Mouse (Mus musculus) frontal cortex, adult 2 months (tissue): Measurements from ENCODE around the gene Mt4. TPM values are rescaled to one million over a fixed set of nuclear protein-coding genes. Genes with fewer than 3 reads are reported as not detected.
"Not testable (repeated sequence)": the region's sequence is repeated elsewhere in the genome, so short reads cannot be mapped to it uniquely, and the experiment has no call there.

ENCODE experiments used
- DNase-seq, 2 experiments: peaks; one replicate each; pipeline ENCODE4 v3.0.0; 2022; ENCODE audit warnings: low spot score in 1 of 2; ENCODE audit errors: extremely low spot score in 1 of 2
- polyA plus RNA-seq: library from polyadenylated mRNA; depleted of rRNA; stranded (reverse); fragments of >200 nt; gene quantifications from 2 replicates; pipeline ENCODE4 v1.2.3, GENCODE M21; 2012

Gene Mt4
- polyA plus RNA-seq, 1 experiment = not detected

DNA sequence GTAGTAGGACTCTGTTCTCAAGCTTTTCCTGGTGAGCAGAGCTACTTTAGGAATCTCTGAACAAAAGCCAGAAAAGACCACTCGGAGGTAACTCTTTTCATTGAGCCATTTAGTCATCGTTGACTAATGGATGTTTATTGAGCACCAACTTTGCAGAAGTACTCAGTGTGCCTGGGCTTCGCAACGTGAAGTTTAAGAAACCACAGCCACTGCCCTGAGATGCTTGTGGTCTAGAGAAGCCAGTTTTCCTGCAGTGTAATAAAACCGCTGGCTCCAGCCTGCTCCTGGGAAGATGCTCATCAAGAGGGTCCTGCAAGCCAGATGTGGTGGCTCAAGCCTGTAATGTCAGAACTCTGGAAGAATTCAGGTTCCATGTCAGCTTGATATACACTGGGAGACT is 4.9 kb upstream of the Mt4 start:
- DNase-seq = no peak

DNA sequence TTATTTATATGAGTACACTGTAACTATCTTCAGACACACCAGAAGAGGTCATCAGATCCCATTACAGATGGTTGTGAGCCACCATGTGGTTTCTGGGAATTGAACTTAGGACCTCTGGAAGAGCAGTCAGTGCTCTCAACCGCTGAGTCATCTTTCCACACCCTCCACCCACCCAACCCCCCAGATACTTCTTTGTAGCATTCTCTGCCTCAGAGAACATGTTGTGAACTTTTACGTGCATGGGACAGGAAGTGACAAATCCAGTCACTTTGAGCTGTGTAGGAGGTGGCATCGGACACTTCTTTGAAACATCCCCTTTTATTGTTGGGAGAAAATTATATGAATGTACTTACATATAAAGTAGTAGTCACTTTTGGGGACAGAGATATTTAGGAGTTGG is 2.4 kb upstream of the Mt4 start:
- DNase-seq = not testable (repeated sequence)

DNA sequence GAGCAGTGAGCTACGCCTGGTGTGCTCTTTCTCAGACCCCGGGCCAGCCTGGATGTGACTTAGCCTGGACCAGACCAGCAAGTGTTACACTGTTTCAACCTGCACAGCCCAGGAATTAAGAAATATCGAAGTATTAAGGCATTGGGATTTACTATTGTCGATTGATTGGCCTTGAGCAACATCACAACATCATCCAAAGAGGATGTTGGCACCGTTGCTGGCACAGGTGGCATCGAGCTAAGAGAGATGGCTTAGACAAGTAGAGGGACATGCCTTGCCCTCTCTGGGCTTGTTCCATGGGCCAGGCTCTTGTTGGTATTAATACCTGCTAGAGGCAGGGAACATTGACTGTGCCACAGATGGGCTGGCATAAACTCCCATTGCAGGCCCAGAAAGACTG is 1.4 kb upstream of the Mt4 start:
- DNase-seq = no peak

DNA sequence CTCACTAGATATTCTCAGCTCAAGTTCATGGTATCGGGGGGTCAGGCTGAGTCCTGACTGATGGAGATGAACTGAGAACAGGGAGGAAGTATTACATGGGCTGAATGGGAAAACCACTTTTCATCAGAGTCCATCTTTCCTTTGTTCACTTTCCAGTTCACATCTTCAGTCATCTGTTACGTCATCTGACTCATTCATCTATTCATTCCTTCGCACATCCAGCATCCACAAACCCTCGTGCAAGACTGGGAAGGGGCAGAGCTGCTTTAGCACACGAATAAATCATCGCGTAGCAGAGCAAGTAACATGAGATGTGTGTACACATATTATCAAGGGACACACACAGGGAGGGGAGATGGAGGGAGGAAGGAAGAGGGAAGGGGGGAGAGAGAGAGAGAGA is 805 bp upstream of the Mt4 start:
- DNase-seq = no peak

DNA sequence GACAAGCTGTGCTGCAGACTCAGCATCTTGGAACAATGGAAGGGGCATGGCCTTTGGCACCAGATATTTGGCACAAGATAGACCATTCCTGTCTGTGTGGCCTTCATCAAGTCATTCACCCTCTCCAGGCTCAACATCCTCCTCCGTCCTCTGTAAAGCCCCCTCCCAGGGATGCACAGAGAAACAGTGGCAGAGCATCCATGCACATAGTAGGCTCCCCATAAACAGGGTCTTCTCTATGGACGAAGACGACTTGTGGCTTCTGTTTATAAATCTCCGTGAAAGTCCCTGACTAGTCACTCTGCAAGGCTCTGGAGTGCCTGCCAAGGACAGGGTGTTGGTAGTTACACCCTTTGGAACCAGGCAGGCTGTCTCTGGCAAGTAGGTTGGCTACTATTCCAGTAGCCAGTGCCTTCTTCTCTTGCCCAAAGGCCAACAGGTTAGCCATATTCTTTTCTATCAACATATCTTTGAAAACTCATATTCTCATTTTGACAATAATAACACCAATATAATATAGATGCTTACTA is 3.3 kb downstream of the Mt4 start:
- no peak for DNase-seq

DNA sequence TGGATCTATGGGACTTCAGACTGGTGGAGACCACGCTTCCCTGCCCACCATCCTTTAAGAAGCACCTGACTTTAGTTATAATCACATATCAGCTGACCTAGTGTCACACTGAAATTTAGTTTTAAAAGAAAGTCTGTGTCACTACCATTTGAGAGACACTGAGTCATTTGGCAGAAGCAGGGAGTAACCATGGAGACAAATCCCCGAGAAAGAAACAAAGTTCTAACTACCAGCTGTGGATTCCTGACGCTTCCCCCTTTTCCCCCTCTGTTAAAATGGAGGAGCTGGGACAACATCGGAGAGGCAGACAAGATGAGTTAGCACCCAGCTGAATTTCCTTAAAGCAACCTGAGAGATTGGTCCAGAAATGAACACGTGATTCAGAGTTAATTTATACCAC is 11.2 kb downstream of the Mt4 start:
- peak in 1 of 2 experiments; percentile 63 for DNase-seq

DNA sequence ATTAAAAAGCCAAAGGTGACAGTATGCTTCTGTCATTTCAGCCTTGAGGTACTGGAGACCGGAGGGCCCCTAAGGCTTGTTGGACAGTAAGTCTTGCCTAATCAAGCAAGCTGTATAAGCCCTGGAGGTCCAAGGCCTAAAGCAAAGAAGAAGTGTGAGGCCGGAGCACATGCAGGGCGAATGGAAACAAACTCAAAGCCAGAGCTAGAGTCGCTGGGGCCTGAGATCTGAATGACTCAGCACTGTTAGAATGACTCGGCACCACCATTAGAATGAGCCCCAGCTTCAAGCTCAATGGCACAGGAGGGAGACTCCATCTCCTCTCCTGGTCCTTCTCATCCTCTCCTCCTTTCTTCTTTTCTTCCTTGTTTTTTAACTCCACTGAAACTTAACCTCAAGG is 13.9 kb downstream of the Mt4 start:
- DNase-seq = no peak

DNA sequence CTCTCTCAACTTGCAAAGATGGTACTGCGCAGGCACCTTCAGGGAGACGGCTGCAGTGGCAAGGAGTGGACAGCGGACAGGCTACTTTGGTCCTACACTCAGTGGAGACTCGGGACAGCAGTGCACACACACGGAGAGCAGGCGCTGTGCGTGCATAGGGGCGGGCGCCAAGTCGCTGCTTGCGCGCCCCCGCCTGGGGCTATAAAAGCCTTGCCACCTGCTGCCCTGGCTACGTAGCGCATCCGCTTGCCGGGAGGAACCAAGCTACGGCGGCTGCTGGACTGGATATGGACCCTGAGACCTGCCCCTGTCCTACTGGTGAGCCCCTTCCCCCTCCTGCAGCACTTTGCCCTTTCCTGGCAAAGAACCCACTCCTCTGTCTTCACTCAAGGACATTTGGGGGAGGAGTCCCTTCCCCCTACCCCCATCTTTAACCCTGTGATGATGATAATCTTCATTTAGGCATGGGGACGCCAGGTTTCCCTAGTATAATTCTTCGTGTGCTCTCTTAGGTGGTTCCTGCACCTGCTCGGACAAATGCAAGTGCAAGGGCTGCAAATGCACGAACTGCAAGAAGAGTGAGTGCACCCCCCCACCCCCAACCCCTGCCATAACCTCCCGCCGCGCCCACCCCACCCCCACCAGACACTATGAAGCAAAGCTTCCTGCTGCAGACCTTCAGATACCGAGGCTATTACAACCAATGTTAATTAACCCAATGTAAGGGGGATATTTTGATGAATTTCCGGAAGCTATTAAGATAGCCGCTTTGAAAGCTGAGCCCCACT is 15.7 kb downstream of the Mt4 start, which contains the start of gene Mt3:
Gene Mt3 (plus strand): TSS at position 95 of the 788 bp plus-strand sequence.
- peak; percentile 68 to 88 for DNase-seq

DNA sequence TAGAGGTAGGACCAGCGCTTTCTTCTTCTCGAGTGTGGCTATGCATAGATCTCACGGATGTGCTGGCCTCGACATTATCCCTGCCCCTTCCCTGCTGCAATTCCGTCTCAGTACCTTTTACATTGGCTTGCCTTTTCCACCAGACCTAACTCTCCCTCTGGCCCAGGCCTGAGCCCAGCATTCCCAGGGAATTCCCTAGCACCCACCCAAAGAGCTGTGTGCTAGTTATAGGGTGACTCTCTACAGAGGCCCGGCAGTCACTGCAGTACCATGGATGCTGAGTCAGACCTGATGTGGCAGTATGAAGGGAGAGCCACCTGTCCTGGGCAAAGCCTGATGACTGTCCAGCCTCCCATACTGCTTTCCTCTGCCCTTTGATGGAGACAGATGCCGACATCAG is 16.5 kb downstream of the Mt4 start:
- peak in 1 of 2 experiments; percentile 57 for DNase-seq

DNA sequence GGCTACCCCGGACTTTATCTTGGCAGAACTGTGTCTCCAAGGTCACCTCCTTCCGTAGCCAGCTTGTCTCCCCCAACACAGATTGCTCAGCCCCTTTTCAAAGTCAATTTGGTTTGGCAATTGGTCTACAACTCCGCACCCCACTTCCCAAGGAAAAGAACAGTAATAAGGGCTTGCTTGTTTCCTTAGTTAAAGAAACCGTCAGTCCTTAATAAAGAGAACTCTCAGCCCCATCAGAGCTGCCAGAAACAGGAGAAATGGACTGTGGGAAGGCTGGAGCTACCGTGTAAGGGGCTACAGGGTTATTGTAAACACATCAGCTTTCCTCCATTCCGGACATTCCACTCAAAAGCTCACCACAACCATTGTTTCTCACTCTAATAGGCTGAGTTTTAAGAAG is 17.5 kb downstream of the Mt4 start:
- DNase-seq = peak; percentile 37 to 44

DNA sequence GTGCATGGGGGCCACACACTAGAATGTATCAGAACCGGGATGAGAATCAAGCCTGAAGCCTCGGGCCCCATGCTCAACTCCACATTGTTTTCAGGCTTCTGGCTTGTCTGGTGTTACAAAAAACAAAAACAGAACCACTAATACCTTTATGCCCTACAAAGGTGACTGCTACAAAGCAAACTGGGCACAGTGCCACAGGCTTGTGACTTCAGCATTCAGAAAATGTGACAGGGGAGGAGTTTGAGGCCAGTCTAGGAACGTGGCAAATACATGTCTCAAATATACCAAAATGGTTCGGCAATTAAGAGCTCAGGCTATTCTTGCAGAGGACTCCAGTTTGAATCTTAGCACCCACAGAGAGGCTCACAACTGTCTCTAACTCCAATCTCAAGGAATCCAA is 19.1 kb downstream of the Mt4 start:
- DNase-seq = no peak

DNA sequence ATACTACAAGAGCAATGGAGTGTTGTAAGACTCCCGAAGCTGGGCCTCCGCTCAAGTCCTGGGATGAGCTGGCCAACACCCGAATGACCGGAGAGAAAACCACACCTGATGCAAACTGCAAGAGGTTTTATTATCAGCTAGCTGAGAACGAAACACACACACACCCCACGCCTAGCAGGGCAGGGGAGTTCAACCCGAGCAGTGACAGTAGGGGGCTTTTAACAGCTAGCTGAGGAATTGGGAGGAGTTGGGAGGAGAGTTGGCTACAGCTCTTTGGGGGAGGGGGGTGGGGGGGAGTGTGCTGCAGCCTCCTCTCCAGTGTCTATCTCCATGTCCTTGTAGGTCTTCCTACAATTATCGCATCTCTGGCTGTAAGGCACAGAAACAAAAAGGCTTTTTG is 28.8 kb downstream of the Mt4 start:
- DNase-seq = not testable (repeated sequence)

DNA sequence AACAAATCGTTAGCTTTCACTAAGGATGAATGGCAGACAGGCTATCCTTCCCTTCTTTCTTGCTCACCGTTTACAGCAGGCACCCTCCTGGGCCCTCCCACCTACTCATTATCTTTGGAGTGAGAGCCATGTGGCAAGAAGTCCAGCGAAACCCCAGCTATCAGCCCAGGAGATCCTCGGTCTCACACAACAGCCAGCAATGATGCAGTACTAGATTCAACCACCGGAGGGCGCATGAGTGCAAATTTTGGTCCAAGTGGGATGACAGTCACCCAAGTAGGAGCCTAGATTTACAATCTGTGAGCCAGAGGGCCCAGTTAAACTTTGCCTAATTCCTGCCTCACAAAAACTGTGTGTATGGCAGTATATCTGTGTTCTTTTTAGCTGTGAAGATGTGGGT is 30.2 kb downstream of the Mt4 start:
- DNase-seq = peak; percentile 80 to 98

DNA sequence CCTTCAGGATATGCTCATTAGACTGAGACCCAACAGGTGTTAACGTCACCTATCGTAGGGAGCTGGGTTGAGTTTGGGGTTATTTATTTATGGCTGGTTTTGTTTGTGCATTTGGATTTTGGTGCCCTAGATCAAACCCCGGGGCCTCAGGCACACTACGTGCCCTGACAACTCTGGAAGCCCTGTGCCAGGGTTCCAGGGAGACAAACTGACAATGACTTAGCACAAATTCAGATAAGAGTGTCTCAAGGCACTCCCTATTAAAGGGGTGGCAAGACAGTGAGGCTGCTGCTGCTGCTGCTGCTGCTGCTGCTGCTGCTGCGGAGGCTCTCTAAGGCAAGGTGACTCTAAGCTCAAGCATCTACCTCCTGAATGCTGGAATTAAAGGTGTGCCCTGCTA is 32.5 kb downstream of the Mt4 start:
- no peak for DNase-seq

DNA sequence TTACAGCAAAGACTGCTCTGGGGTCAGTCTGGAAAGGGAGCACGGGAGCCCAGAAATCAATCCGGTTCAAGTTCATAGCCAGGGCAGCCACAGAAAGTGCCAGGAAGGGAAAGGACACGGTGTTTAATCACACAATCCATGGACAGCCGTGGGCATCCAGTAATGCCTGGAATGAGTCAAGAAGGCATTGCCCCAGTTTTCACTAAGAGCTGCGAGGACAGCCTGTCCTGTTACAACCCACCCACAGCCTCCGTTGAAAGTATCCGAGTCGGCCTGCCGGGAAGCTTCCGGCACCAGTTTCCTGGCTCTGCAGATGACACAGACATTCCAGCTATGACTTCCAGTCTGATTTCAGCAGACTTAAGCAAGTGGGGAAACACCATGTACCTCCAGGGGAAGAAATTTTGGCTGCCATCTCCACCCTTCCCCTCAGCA is 34.3 kb downstream of the Mt4 start:
- DNase-seq = no peak

DNA sequence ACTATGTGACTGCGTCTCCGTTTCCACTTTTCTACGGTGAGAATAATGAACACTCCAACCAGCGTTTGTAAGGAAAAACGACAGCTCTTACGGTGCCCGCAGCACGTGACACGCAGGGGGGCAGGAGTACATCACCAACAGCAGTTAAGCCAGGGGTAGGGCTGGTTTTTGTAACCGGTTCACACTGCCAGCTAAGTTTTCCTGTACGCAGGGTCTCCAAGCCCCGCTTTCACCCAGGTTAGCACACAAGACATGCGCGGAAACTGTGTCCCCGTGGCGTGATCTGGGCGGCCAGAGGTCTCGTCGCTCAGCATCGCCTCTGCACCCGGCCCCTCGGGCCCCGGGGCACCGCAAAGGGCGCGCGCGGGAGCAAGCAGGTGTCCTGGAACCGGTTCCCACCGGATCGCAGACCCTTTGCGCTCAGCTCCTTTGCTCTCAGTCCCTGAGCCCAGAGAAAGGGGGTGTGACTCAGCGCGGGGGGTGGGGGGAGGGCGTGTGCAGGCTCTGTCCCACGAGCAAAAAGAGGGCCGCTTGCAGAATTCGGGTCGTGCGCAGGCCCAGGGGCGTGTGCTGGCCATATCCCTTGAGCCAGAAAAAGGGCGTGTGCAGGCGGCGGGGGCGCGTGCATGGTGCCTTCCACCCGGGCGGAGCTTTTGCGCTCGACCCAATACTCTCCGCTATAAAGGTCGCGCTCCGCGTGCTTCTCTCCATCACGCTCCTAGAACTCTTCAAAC is 35.2 kb downstream of the Mt4 start, which contains the start of gene Mt2:
Gene Mt2 (plus strand): TSS at position 590 of the 734 bp plus-strand sequence.
- peak in 1 of 2 experiments; percentile 76 for DNase-seq

DNA sequence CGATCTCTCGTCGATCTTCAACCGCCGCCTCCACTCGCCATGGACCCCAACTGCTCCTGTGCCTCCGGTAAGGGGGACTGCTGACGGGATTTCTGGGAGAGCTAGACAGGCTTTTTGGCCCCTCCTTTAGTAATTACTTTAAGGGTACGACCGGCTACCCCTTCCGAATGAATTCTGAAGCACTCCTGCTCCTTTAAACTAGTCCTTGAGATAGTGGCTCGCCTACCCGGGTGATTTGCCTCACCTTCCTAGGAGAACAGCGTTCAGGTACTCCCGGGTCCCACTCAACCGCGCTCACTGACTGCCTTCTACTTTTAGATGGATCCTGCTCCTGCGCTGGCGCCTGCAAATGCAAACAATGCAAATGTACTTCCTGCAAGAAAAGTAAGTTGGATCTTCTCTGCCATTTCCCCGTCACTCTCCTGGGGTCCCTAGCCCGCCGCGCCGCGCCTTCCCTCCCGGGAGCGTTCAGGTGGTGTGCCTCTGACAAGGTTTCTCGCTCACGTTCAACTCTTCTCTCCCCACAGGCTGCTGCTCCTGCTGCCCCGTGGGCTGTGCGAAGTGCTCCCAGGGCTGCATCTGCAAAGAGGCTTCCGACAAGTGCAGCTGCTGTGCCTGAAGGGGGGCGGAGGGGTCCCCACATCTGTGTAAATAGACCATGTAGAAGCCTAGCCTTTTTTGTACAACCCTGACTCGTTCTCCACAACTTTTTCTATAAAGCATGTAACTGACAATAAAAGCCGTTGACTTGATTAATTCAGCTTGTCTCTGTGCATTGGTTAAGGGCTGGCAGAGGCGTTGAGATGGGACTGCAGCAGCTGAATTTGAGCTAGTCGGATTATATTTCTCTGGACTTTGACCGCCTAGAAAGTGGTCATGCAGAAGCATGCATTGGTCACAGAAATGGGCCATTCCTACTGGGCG is 36.1 kb downstream of the Mt4 start:
- DNase-seq = peak in 1 of 2 experiments; percentile 45

DNA sequence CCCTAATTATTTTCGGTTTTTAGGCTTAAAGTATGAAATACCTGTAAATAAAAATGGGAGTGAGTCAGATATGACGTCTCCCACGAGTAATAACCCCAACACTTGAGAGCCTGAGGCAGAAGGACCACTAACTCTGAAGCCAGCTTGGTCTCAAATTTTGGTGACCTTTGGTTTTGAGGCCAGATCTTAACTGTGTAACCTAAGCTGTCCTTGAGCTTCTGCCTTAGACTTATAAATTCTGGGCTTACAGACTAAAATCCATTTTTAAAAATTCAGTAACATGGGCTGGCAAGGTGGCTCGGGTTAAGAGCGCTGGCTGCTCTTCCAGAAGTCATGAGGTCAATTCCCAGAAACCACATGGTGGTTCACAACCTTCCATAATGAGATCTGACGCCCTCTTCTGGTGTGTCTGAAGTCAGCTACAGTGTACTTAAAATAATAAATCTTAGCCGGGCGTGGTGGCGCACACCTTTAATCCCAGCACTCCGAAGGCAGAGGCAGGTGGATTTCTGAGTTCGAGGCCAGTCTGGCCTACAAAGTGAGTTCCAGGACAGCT is 36.9 kb downstream of the Mt4 start:
- no peak for DNase-seq

DNA sequence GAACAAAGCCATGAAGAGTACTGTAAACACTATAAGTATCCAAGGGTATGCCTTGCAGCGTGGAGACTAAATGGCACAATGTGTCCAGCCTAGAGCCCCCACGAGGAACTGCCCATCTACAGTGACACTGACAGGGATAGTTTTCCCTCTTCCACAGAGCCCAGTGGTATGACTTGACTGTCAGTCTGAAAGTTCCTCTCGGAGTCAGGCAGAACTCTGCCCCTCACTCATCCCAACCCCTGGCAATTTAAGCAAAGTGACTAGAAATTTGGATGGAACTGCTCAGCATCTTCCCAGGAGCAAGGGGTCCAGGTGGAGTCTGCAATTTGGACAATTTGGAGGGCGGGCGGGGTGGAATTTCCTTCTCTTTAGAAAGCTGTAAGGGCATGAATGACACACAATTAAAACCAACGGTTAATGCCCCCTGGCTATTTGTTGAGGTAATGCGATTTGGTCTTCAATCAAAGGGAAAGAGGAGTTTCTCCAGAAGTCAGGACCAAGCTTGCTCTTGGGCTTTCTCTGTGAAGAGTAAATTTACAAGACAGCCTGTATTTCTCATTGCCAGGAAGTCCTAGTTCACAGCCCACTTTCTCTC is 37.7 kb downstream of the Mt4 start:
- no peak for DNase-seq
